Mouse (Mus musculus): ENCODE measurements around the gene Gins1. TPM values are rescaled to one million over a fixed set of nuclear protein-coding genes. Genes with fewer than 3 reads are reported as not detected.
"Not testable (repeated sequence)": the region's sequence is repeated elsewhere in the genome, so short reads cannot be mapped to it uniquely, and the experiment has no call there.

Gene Gins1
- polyA plus RNA-seq, 1 experiment, result 31.3 TPM

DNA sequence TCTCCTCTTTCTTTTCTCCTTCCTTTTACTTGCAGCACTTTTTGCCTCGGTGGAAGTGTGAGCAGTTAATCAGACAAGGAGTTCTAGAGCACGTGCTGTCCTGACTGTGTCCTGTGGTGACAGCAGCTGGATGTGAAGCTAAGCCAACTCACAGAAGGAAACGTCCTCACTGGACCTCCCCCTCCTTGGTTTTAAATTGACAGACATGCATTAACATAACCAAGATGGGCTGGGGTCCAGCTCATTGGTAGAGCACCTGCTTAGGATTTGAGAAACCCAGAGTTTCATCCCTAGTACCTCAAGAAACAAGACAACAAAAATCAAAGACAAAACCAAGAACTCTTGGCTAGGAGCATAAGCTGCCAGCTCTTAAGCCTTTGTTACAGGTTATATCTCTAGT, 25.6 kb downstream of the Gins1 start:
- H3ac ChIP-seq (ENCODE audit: control insufficient read depth, insufficient read length, low read depth), result no peak overlapping the region
- H3K36me3 ChIP-seq (ENCODE audit: control insufficient read depth, insufficient read depth), result peaks cover 45% of the 10 kb centered on the region
- no peak overlapping the region for H3K4me3 ChIP-seq (ENCODE audit: insufficient read depth, poor library complexity, severe bottlenecking)
- H3K27me3 ChIP-seq (ENCODE audit: control insufficient read depth, insufficient read depth, insufficient read length), result no peaks in the 10 kb centered on the region
- no peaks in the 10 kb centered on the region for H3K79me2 ChIP-seq (ENCODE audit: control insufficient read depth, insufficient read depth)
- no peak for TF ChIP-seq CTCF (IDR thresholded peaks at IDR 0.05; ENCODE audit: control insufficient read depth, insufficient read depth, insufficient read length)
- TF ChIP-seq MYOD1 (IDR thresholded peaks at IDR 0.05; ENCODE audit: control insufficient read depth, insufficient read length, low read depth), result no peak
- TF ChIP-seq MAX (IDR thresholded peaks at IDR 0.05), result no peak
- TF ChIP-seq MYOG (IDR thresholded peaks at IDR 0.05; ENCODE audit: control insufficient read depth, extremely low read depth, insufficient read length), result no peak
- TF ChIP-seq CEBPB (IDR thresholded peaks at IDR 0.05; ENCODE audit: low read depth), result no peak
- no peaks in the 10 kb centered on the region for H3K79me3 ChIP-seq (ENCODE audit: low read depth)

DNA sequence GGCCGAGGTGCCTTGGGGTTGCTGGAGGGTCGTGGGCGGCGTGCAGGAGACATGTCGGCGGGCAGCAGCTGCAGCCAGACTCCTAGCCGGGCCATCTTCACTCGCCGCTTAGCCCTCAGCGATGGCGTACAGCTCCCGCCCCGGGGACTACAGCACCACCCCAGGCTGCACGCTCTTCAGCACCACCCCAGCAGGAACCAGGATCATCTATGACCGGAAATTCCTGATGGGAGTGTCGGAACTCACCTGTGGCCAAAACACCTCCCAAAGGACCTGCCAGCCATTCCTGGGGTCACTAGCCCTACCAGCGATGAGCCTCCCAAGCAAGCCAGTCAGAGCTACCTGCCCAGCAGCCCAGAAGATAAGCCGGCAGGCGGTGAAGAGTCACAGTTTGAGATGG, 28.3 kb downstream of the Gins1 start:
- H3K4me3 ChIP-seq (ENCODE audit: insufficient read depth, poor library complexity, severe bottlenecking), result no peak overlapping the region
- no peaks in the 10 kb centered on the region for H3K79me2 ChIP-seq (ENCODE audit: control insufficient read depth, insufficient read depth)
- no peak overlapping the region for H3ac ChIP-seq (ENCODE audit: control insufficient read depth, insufficient read length, low read depth)
- no peaks in the 10 kb centered on the region for H3K27me3 ChIP-seq (ENCODE audit: control insufficient read depth, insufficient read depth, insufficient read length)
- H3K79me3 ChIP-seq (ENCODE audit: low read depth), result no peaks in the 10 kb centered on the region
- TF ChIP-seq MAX (IDR thresholded peaks at IDR 0.05) (no peak), USF1 (IDR thresholded peaks at IDR 0.05; ENCODE audit: low read depth) (no peak), MYOD1 (IDR thresholded peaks at IDR 0.05; ENCODE audit: control insufficient read depth, insufficient read length, low read depth) (no peak), FOSL1 (IDR thresholded peaks at IDR 0.05; ENCODE audit: insufficient read depth, low read length, poor library complexity, severe bottlenecking) (no peak), CEBPB (IDR thresholded peaks at IDR 0.05; ENCODE audit: low read depth) (no peak), MYOG (IDR thresholded peaks at IDR 0.05; ENCODE audit: control insufficient read depth, extremely low read depth, insufficient read length) (no peak), CTCF (IDR thresholded peaks at IDR 0.05; ENCODE audit: control insufficient read depth, insufficient read depth, insufficient read length) (no peak)
- H3K36me3 ChIP-seq (ENCODE audit: control insufficient read depth, insufficient read depth), result peaks cover 46% of the 10 kb centered on the region

DNA sequence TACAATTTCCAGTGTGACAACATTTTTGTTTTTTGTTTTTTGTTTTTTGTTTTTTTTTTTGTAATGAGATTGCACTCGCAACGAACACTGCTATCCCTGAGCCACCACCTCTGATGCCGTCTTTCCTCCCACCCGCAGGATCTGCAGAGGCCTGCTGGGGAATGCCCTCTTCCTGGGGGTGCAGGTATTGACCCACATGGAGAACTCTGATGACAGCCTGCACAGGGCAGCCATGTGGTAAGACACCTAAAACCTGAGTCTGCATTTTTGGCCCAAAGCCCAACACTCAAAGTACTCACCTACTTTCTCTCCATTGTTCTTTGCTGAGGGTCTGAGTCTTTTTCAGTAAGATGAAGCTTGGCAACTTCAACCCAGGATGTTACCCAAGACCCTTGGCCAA, 29.5 kb downstream of the Gins1 start:
- TF ChIP-seq CEBPB (IDR thresholded peaks at IDR 0.05; ENCODE audit: low read depth) (no peak), MYOD1 (IDR thresholded peaks at IDR 0.05; ENCODE audit: control insufficient read depth, insufficient read length, low read depth) (no peak), FOSL1 (IDR thresholded peaks at IDR 0.05; ENCODE audit: insufficient read depth, low read length, poor library complexity, severe bottlenecking) (no peak), MAX (IDR thresholded peaks at IDR 0.05) (no peak), CTCF (IDR thresholded peaks at IDR 0.05; ENCODE audit: control insufficient read depth, insufficient read depth, insufficient read length) (no peak), USF1 (IDR thresholded peaks at IDR 0.05; ENCODE audit: low read depth) (no peak), MYOG (IDR thresholded peaks at IDR 0.05; ENCODE audit: control insufficient read depth, extremely low read depth, insufficient read length) (no peak)
- H3K79me2 ChIP-seq (ENCODE audit: control insufficient read depth, insufficient read depth), result no peaks in the 10 kb centered on the region
- no peaks in the 10 kb centered on the region for H3K27me3 ChIP-seq (ENCODE audit: control insufficient read depth, insufficient read depth, insufficient read length)
- no peaks in the 10 kb centered on the region for H3K79me3 ChIP-seq (ENCODE audit: low read depth)
- no peak overlapping the region for H3ac ChIP-seq (ENCODE audit: control insufficient read depth, insufficient read length, low read depth)
- H3K36me3 ChIP-seq (ENCODE audit: control insufficient read depth, insufficient read depth), result peaks cover 42% of the 10 kb centered on the region
- no peak overlapping the region for H3K4me3 ChIP-seq (ENCODE audit: insufficient read depth, poor library complexity, severe bottlenecking)

DNA sequence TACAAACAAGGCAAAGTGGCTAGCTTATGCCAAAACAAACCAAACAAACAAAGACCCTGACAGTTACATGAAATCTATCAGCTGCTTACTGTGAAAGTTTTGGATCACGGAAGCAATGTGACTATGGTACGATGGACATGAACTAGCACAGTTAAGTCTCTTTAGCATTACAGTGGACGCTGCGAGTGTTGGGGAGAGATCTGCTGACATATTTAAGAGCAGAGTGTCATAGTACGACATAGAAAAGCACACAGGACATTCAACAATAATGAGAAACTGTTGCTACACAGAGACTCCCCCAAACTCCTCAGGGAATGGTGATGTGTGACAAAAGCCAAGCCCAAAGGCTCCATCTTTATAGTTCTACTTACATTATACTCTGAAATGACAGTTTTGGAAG, 38.8 kb downstream of the Gins1 start:
- Histone ChIP-seq H3K36me3 (ENCODE audit: control insufficient read depth, insufficient read depth) (peaks cover 12% of the 10 kb centered on the region), H3K4me3 (ENCODE audit: insufficient read depth, poor library complexity, severe bottlenecking) (no peak overlapping the region), H3K79me2 (ENCODE audit: control insufficient read depth, insufficient read depth) (no peaks in the 10 kb centered on the region), H3ac (ENCODE audit: control insufficient read depth, insufficient read length, low read depth) (no peak overlapping the region), H3K27me3 (ENCODE audit: control insufficient read depth, insufficient read depth, insufficient read length) (no peaks in the 10 kb centered on the region), H3K79me3 (ENCODE audit: low read depth) (no peaks in the 10 kb centered on the region)
- no peak for TF ChIP-seq FOSL1 (IDR thresholded peaks at IDR 0.05; ENCODE audit: insufficient read depth, low read length, poor library complexity, severe bottlenecking)
- no peak for TF ChIP-seq MYOD1 (IDR thresholded peaks at IDR 0.05; ENCODE audit: control insufficient read depth, insufficient read length, low read depth)
- no peak for TF ChIP-seq MYOG (IDR thresholded peaks at IDR 0.05; ENCODE audit: control insufficient read depth, extremely low read depth, insufficient read length)
- no peak for TF ChIP-seq USF1 (IDR thresholded peaks at IDR 0.05; ENCODE audit: low read depth)
- no peak for TF ChIP-seq CEBPB (IDR thresholded peaks at IDR 0.05; ENCODE audit: low read depth)
- no peak for TF ChIP-seq CTCF (IDR thresholded peaks at IDR 0.05; ENCODE audit: control insufficient read depth, insufficient read depth, insufficient read length)
- no peak for TF ChIP-seq MAX (IDR thresholded peaks at IDR 0.05)

GRCm38 (mm10) chr2:150947341-150947740, 42.1 kb downstream of the Gins1 start:
- not testable (repeated sequence) for H3K27me3 ChIP-seq (ENCODE audit: control insufficient read depth, insufficient read depth, insufficient read length); H3K4me3 ChIP-seq (ENCODE audit: insufficient read depth, poor library complexity, severe bottlenecking); H3K79me3 ChIP-seq (ENCODE audit: low read depth); H3ac ChIP-seq (ENCODE audit: control insufficient read depth, insufficient read length, low read depth); H3K79me2 ChIP-seq (ENCODE audit: control insufficient read depth, insufficient read depth)
- peaks cover 22% of the 10 kb centered on the region for H3K36me3 ChIP-seq (ENCODE audit: control insufficient read depth, insufficient read depth)

- not testable (repeated sequence) for H3K79me3 ChIP-seq (ENCODE audit: low read depth); H3K4me3 ChIP-seq (ENCODE audit: insufficient read depth, poor library complexity, severe bottlenecking); H3ac ChIP-seq (ENCODE audit: control insufficient read depth, insufficient read length, low read depth); H3K27me3 ChIP-seq (ENCODE audit: control insufficient read depth, insufficient read depth, insufficient read length); H3K79me2 ChIP-seq (ENCODE audit: control insufficient read depth, insufficient read depth)
- H3K36me3 ChIP-seq (ENCODE audit: control insufficient read depth, insufficient read depth), result peaks cover 29% of the 10 kb centered on the region
Observed at GRCm38 (mm10) chr2:150947880-150948611, 42.8 kb downstream of the Gins1 start.
